Comparison of ENCODE assay signal across 13 mouse cellular contexts in the genomic region with DNA sequence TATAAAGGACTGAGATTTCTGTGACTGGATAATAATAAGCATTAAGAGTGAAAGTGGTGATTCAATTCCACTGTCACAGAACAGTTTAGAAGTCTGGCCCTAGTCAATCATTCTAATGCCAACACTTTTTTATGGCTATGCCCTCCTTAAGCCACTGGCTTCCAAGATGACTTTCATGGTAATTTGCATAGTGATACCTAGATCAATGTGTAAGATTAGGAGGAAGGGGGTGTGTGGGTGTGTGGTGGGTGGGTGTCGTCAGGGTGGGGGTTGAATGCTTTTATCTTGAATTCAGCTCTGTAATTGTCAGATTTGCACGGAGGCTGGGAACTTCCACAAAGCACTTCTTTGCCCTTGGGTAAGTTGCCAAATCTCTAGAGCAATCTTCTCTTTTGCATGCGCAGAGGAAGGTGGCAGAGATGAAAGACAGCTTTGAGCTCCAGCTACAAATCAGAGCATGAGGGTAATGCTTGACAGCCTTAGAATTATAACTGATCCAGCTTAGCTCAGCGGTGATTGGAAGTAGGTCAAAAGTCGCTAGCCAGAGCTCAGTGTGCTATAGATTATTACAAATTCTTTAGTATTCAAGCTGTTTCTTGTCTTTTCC.
DNase-seq lines count a peak whose midpoint lies in the region; ATAC-seq and TF ChIP-seq lines count a peak whose summit lies in the region.
"Had no signal": no experiment of that assay in that cellular context is flagged by ENCODE, and none has a peak within 500 bp of the region (broad histone marks: within the 10 kb centered on the region; RNA-seq: fewer than 3 reads in every experiment).

No protein-coding gene starts in this region.

- no peaks in the 10 kb centered on the region for H3K9me3 ChIP-seq in hindbrain, postnatal 0 days (ENCODE audit: low read length)
- no peaks in the 10 kb centered on the region for H3K9me3 ChIP-seq in hindbrain, embryonic 12.5 days (replicated peaks)
- H3K9me3 ChIP-seq in lung, embryonic 14.5 days (ENCODE audit: low read depth, low read length): no peaks in the 10 kb centered on the region
- H3K9me3 ChIP-seq in midbrain, embryonic 16.5 days (replicated peaks; ENCODE audit: control insufficient read depth, low read length, poor library complexity, severe bottlenecking): no peaks in the 10 kb centered on the region
- H3K9me3 ChIP-seq: heart, embryonic 13.5 days had no signal

- H3K36me3 ChIP-seq in hindbrain, postnatal 0 days (ENCODE audit: insufficient read depth, low read length): no peaks in the 10 kb centered on the region
- no peaks in the 10 kb centered on the region for H3K36me3 ChIP-seq in hindbrain, embryonic 12.5 days
- no peaks in the 10 kb centered on the region for H3K36me3 ChIP-seq in lung, embryonic 14.5 days (ENCODE audit: insufficient read depth)
- no peaks in the 10 kb centered on the region for H3K36me3 ChIP-seq in midbrain, embryonic 16.5 days (ENCODE audit: control insufficient read depth, insufficient read depth, low read length)
- H3K36me3 ChIP-seq: heart, embryonic 13.5 days had no signal

- H3K4me1 ChIP-seq in hindbrain, postnatal 0 days (ENCODE audit: insufficient read depth, low read length): no peaks in the 10 kb centered on the region
- H3K4me1 ChIP-seq in hindbrain, embryonic 12.5 days: peaks cover 7% of the 10 kb centered on the region
- H3K4me1 ChIP-seq in lung, embryonic 14.5 days (ENCODE audit: insufficient read depth): no peaks in the 10 kb centered on the region
- H3K4me1 ChIP-seq in midbrain, embryonic 16.5 days (ENCODE audit: control insufficient read depth, insufficient read depth, low read length): peaks cover 3% of the 10 kb centered on the region; the same call in 1 of the 2 replicates

- H3K27me3 ChIP-seq in hindbrain, postnatal 0 days (ENCODE audit: insufficient read depth, low read length): no peaks in the 10 kb centered on the region
- no peaks in the 10 kb centered on the region for H3K27me3 ChIP-seq in hindbrain, embryonic 12.5 days
- no peaks in the 10 kb centered on the region for H3K27me3 ChIP-seq in lung, embryonic 14.5 days (ENCODE audit: insufficient read depth, low read length)
- H3K27me3 ChIP-seq in midbrain, embryonic 16.5 days (ENCODE audit: control insufficient read depth, insufficient read depth, low read depth, low read length): no peaks in the 10 kb centered on the region
- H3K27me3 ChIP-seq: heart, embryonic 13.5 days had no signal

- no peak overlapping the region for H3K4me2 ChIP-seq in hindbrain, postnatal 0 days (ENCODE audit: low read depth, low read length)
- H3K4me2 ChIP-seq in hindbrain, embryonic 12.5 days (replicated peaks): no peak overlapping the region
- no peak overlapping the region for H3K4me2 ChIP-seq in lung, embryonic 14.5 days
- H3K4me2 ChIP-seq in midbrain, embryonic 16.5 days (ENCODE audit: low read length): no peak overlapping the region
- H3K4me2 ChIP-seq: heart, embryonic 13.5 days had no signal

- ATAC-seq in hindbrain, postnatal 0 days: peak; percentile 21; the same call in 1 of the 2 replicates
- no peak for ATAC-seq in hindbrain, embryonic 12.5 days (ENCODE audit: low FRiP score)
- peak; percentile 69 for ATAC-seq in lung, embryonic 14.5 days (ENCODE audit: insufficient read depth)
- peak; percentile 87 for ATAC-seq in midbrain, embryonic 16.5 days
- ATAC-seq: inflammation-experienced regulatory T-cells, adult 6 months had no signal

- H3K4me3 ChIP-seq in hindbrain, postnatal 0 days (ENCODE audit: low read length): no peak overlapping the region
- H3K4me3 ChIP-seq in hindbrain, embryonic 12.5 days: no peak overlapping the region
- H3K4me3 ChIP-seq in lung, embryonic 14.5 days (ENCODE audit: low read depth, low read length): no peak overlapping the region
- no peak overlapping the region for H3K4me3 ChIP-seq in midbrain, embryonic 16.5 days (ENCODE audit: low read depth, low read length)
- H3K4me3 ChIP-seq: heart, embryonic 13.5 days; myocyte had no signal

- no peak overlapping the region for H3K27ac ChIP-seq in hindbrain, postnatal 0 days
- H3K27ac ChIP-seq in hindbrain, embryonic 12.5 days: no peak overlapping the region
- no peak overlapping the region for H3K27ac ChIP-seq in lung, embryonic 14.5 days (ENCODE audit: low read depth)
- H3K27ac ChIP-seq in midbrain, embryonic 16.5 days (ENCODE audit: low read length): no peak overlapping the region
- H3K27ac ChIP-seq: heart, embryonic 13.5 days; liver, embryonic 14.5 days had no signal

- TF ChIP-seq CTCF in hindbrain, postnatal 0 days (IDR thresholded peaks at IDR 0.05; ENCODE audit: low read depth): no peak
- TF ChIP-seq CTCF in lung, embryonic 14.5 days (IDR thresholded peaks at IDR 0.05; ENCODE audit: low read depth): no peak

- WGBS in hindbrain, postnatal 0 days: 27% methylated on average over 5 of the region's 5 CpGs
- WGBS in hindbrain, embryonic 12.5 days: 57% methylated on average over 5 of the region's 5 CpGs
- WGBS in lung, embryonic 14.5 days: 34% methylated on average over 5 of the region's 5 CpGs
- 20% methylated on average over 5 of the region's 5 CpGs for WGBS in midbrain, embryonic 16.5 days

- H3K9ac ChIP-seq in hindbrain, postnatal 0 days (replicated peaks; ENCODE audit: low read length): no peak overlapping the region
- H3K9ac ChIP-seq in hindbrain, embryonic 12.5 days: no peak overlapping the region
- H3K9ac ChIP-seq in lung, embryonic 14.5 days: no peak overlapping the region
- H3K9ac ChIP-seq in midbrain, embryonic 16.5 days (ENCODE audit: low read depth, low read length): no peak overlapping the region
- H3K9ac ChIP-seq: heart, embryonic 13.5 days; liver, embryonic 14.5 days had no signal

- DNase-seq in hindbrain, postnatal 0 days (ENCODE audit: low spot score): peak; percentile 22
- peak; percentile 60 for DNase-seq in brain, adult 2 months (ENCODE audit: low read depth, low spot score)
- DNase-seq in lung, embryonic 14.5 days: peak; percentile 69
- no peak for DNase-seq in gastrocnemius, adult 8-10 months (ENCODE audit: low spot score in 2 of 2)
- no peak for DNase-seq in urinary bladder, postnatal 14 days (ENCODE audit: low spot score)
- DNase-seq: kidney, postnatal 4 days; thymus, postnatal 4 days had no signal

Comparison
In these comparisons a context has a peak if more than half of its experiments do, and no peak if none do; other contexts are left out.
1. DNase-seq: peak in hindbrain, postnatal 0 days (single experiment), brain, adult 2 months (single experiment) and lung, embryonic 14.5 days (single experiment); none in gastrocnemius, adult 8-10 months (0 of 2) and urinary bladder, postnatal 14 days (single experiment).